Mouse (Mus musculus): ENCODE measurements around the gene Pias4. TPM values are rescaled to one million over a fixed set of nuclear protein-coding genes. Genes with fewer than 3 reads are reported as not detected.
A peak's percentile ranks its signal among the peaks of the same experiment; 100 is the strongest.

Gene Pias4
- polyA plus RNA-seq, 1 experiment from 2014 or later, result 48.3 TPM

GRCm38 (mm10) chr10:81143845-81144437, 23.8 kb downstream of the Pias4 start:
- DNase-seq (ENCODE audit: low spot score) (no peak), ATAC-seq (ENCODE audit: low FRiP score) (no peak)
- Histone ChIP-seq H3K4me3 (replicated peaks; ENCODE audit: low read length) (no peak overlapping the region), H3K4me2 (replicated peaks) (no peak overlapping the region), H3K27ac (no peak overlapping the region), H3K4me1 (replicated peaks; ENCODE audit: control insufficient read depth, insufficient read depth, low read length) (peaks cover 21% of the 10 kb centered on the region), H3K9me3 (ENCODE audit: control insufficient read depth, low read length) (no peaks in the 10 kb centered on the region), H3K9ac (no peak overlapping the region), H3K27me3 (ENCODE audit: control insufficient read depth, insufficient read depth, low read length) (no peaks in the 10 kb centered on the region), H3K36me3 (replicated peaks; ENCODE audit: control insufficient read depth, insufficient read depth) (peaks cover 54% of the 10 kb centered on the region)
- WGBS, result 97% methylated on average over 52 of the region's 52 CpGs

DNA sequence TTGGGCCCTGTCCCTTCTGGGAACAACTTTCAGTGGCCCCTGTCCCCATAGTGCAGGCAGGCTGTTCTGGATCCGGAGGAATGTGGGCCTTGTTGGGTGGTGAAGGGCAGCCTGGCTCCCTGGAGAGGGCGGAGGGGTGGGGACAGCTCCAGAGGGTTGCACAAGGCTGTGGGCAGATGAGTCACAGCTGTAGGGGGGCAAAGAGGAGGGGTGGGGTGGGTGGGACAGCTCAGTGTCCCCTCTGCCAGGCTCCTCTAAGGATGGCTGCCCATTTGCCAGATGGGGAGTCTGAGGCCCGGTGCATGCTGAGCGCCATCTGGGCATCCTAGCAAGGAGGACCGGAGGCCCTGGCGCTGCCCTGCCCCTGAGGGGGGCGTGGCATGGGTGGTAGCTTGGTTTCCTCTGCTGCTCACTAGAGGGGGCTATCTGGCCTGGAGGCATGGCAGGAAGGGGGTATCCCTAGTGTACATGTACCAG, 24.5 kb downstream of the Pias4 start:
- Histone ChIP-seq H3K4me3 (replicated peaks; ENCODE audit: low read length) (no peak overlapping the region), H3K4me1 (replicated peaks; ENCODE audit: control insufficient read depth, insufficient read depth, low read length) (peaks cover 28% of the 10 kb centered on the region), H3K9me3 (ENCODE audit: control insufficient read depth, low read length) (no peaks in the 10 kb centered on the region), H3K27me3 (ENCODE audit: control insufficient read depth, insufficient read depth, low read length) (no peaks in the 10 kb centered on the region), H3K36me3 (replicated peaks; ENCODE audit: control insufficient read depth, insufficient read depth) (peaks cover 47% of the 10 kb centered on the region), H3K27ac (no peak overlapping the region), H3K4me2 (replicated peaks) (no peak overlapping the region), H3K9ac (no peak overlapping the region)
- ATAC-seq (ENCODE audit: low FRiP score), result no peak
- no peak for DNase-seq (ENCODE audit: low spot score)
- 90% methylated on average over 6 of the region's 7 CpGs for WGBS

DNA sequence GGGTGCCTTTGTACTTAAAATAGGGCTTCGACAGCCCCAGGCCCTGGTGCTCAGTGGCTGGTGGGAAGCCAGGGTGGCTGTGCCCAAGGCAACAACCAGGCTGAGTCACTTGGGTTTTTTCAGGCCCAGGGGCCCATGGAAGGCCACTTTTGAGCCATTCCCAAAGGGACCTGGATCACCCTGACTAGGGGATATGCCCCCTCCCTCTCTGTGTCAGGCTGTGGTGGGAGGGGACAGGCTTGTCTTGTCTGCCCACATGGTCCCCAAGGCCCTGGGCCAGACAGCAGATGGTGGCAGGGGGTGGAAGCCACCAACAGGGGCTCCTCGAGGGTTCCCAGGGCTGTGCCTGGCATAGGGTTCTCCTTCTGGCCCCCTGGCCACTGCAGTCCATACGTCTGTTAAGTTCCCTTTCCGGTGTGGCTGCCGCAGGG, 25.2 kb downstream of the Pias4 start:
- H3K9me3 ChIP-seq (ENCODE audit: control insufficient read depth, low read length), result no peaks in the 10 kb centered on the region

DNA sequence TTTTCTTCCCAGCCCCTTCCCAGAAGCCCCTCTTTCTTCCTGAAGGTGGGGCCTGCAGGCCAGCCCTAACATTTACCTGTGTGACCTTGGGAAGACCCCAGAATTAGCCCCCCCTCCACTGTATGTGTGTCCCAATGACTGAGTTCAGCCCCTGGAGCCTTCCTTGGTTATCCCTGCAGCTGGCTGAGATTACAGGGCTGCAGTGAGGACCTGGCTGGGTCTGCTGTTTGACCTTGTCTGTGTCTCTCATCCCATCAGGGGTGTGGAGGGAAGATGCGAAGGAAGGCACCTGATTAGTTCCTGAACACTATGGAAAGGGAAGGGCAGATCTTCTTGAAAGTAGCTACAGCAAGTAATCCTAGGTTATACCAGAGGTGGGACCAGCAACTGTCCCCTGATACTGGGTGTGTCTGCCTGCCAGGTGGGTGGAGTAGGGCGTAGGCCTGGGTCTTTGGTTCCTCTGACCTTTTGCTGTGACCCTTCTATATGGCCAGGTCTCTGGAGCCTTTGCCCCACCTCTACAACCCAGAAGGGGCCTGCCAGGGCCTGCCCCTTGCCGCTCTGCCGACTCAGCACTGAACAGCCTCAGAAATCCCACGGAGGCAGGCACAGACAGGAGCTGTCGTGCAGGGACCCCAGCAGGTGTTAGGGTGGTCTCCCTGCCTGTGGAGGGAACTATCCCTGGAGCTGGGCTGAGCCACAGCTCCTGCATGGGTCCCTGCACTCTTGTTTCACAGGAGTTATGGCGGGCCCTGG, 26.1 kb downstream of the Pias4 start:
- 72% methylated on average over 7 of the region's 7 CpGs for WGBS
- 0 out of 2 replicates have a peak overlapping the region, but pooled peaks have one; percentile 19 for H3K9ac ChIP-seq
- no peak for ATAC-seq (ENCODE audit: low FRiP score)
- no peaks in the 10 kb centered on the region for H3K27me3 ChIP-seq (ENCODE audit: control insufficient read depth, insufficient read depth, low read length)
- DNase-seq (ENCODE audit: low spot score), result no peak
- H3K27ac ChIP-seq, result no peak overlapping the region
- H3K4me1 ChIP-seq (replicated peaks; ENCODE audit: control insufficient read depth, insufficient read depth, low read length), result peaks cover 29% of the 10 kb centered on the region
- H3K4me2 ChIP-seq (replicated peaks), result no peak overlapping the region
- H3K36me3 ChIP-seq (replicated peaks; ENCODE audit: control insufficient read depth, insufficient read depth), result peaks cover 31% of the 10 kb centered on the region
- H3K9me3 ChIP-seq (ENCODE audit: control insufficient read depth, low read length), result no peaks in the 10 kb centered on the region
- no peak overlapping the region for H3K4me3 ChIP-seq (replicated peaks; ENCODE audit: low read length)

More for the DNA sequence above, 25.2 kb downstream of the Pias4 start:
- ATAC-seq (ENCODE audit: low FRiP score), result no peak
- Histone ChIP-seq H3K4me3 (replicated peaks; ENCODE audit: low read length) (no peak overlapping the region), H3K27ac (no peak overlapping the region), H3K4me2 (replicated peaks) (no peak overlapping the region), H3K27me3 (ENCODE audit: control insufficient read depth, insufficient read depth, low read length) (no peaks in the 10 kb centered on the region), H3K9ac (no peak overlapping the region), H3K4me1 (replicated peaks; ENCODE audit: control insufficient read depth, insufficient read depth, low read length) (peaks cover 29% of the 10 kb centered on the region), H3K36me3 (replicated peaks; ENCODE audit: control insufficient read depth, insufficient read depth) (peaks cover 41% of the 10 kb centered on the region)
- WGBS, result 52% methylated on average over 5 of the region's 5 CpGs
- DNase-seq (ENCODE audit: low spot score), result no peak

GRCm38 (mm10) chr10:81140717-81141454, 26.8 kb downstream of the Pias4 start:
- 67% methylated on average over 10 of the region's 10 CpGs for WGBS
- DNase-seq (ENCODE audit: low spot score), result no peak
- no peak overlapping the region for H3K4me3 ChIP-seq (replicated peaks; ENCODE audit: low read length)
- H3K4me1 ChIP-seq (replicated peaks; ENCODE audit: control insufficient read depth, insufficient read depth, low read length), result peaks cover 29% of the 10 kb centered on the region
- H3K9me3 ChIP-seq (ENCODE audit: control insufficient read depth, low read length), result no peaks in the 10 kb centered on the region
- no peak overlapping the region for H3K27ac ChIP-seq
- H3K4me2 ChIP-seq (replicated peaks), result peak overlapping the region; percentile 3
- peak overlapping the region; percentile 20; the same call in 1 of the 2 replicates for H3K9ac ChIP-seq
- H3K27me3 ChIP-seq (ENCODE audit: control insufficient read depth, insufficient read depth, low read length), result no peaks in the 10 kb centered on the region
- H3K36me3 ChIP-seq (replicated peaks; ENCODE audit: control insufficient read depth, insufficient read depth), result peaks cover 24% of the 10 kb centered on the region
- ATAC-seq (ENCODE audit: low FRiP score), result no peak

DNA sequence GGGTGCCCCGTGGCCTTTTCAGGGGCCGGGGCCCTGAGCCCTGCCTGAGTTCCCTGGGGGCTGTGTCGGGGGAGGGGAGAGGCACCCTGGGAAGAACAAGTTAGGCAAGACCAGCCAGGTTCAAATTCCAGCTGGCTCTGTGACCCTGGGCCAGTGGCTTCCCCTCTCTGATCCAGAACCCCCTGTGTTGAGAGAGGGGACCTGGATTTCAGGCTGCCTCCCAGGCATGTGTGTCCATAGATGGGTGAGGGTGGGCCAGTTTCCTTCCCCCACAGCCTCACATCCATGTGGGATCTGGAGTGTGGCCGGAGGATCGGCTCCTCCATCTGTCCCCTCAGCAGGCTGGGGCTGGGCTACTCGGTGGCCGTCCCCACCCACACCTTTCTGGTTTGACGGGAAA, 27.7 kb downstream of the Pias4 start:
- WGBS, result 69% methylated on average over 8 of the region's 8 CpGs
- no peak for ATAC-seq (ENCODE audit: low FRiP score)
- Histone ChIP-seq H3K9me3 (ENCODE audit: control insufficient read depth, low read length) (no peaks in the 10 kb centered on the region), H3K9ac (peak overlapping the region; percentile 20; the same call in 1 of the 2 replicates), H3K27ac (no peak overlapping the region), H3K4me2 (replicated peaks) (peak overlapping the region; percentile 3), H3K4me1 (replicated peaks; ENCODE audit: control insufficient read depth, insufficient read depth, low read length) (peaks cover 29% of the 10 kb centered on the region), H3K36me3 (replicated peaks; ENCODE audit: control insufficient read depth, insufficient read depth) (peaks cover 15% of the 10 kb centered on the region), H3K27me3 (ENCODE audit: control insufficient read depth, insufficient read depth, low read length) (peaks cover 7% of the 10 kb centered on the region; the same call in 1 of the 2 replicates), H3K4me3 (replicated peaks; ENCODE audit: low read length) (no peak overlapping the region)
- DNase-seq (ENCODE audit: low spot score), result no peak

DNA sequence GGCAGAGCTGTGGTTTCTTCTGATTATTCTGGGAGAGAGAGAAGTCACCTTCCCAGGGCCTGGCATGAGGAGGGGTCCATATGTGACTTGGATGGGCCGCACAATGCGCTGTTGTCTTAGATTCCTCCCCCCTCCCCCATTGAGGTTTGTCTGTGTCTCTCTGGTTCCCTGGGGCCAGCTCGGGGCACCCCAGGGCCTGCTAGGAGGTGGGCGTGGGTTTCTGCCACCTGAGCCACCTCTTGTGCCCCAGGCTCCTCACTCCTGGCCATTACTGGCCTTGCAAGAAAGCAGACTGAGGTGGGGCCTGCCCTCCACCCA, 28.2 kb downstream of the Pias4 start:
- Histone ChIP-seq H3K4me3 (replicated peaks; ENCODE audit: low read length) (no peak overlapping the region), H3K36me3 (replicated peaks; ENCODE audit: control insufficient read depth, insufficient read depth) (peaks cover 10% of the 10 kb centered on the region), H3K9me3 (ENCODE audit: control insufficient read depth, low read length) (no peaks in the 10 kb centered on the region), H3K4me2 (replicated peaks) (peak overlapping the region; percentile 91), H3K27me3 (ENCODE audit: control insufficient read depth, insufficient read depth, low read length) (peaks cover 12% of the 10 kb centered on the region; the same call in 1 of the 2 replicates), H3K27ac (no peak overlapping the region), H3K4me1 (replicated peaks; ENCODE audit: control insufficient read depth, insufficient read depth, low read length) (peaks cover 29% of the 10 kb centered on the region), H3K9ac (peak overlapping the region; percentile 80; the same call in 1 of the 2 replicates)
- DNase-seq (ENCODE audit: low spot score) (no peak), ATAC-seq (ENCODE audit: low FRiP score) (no peak)
- 76% methylated on average over 4 of the region's 4 CpGs for WGBS

DNA sequence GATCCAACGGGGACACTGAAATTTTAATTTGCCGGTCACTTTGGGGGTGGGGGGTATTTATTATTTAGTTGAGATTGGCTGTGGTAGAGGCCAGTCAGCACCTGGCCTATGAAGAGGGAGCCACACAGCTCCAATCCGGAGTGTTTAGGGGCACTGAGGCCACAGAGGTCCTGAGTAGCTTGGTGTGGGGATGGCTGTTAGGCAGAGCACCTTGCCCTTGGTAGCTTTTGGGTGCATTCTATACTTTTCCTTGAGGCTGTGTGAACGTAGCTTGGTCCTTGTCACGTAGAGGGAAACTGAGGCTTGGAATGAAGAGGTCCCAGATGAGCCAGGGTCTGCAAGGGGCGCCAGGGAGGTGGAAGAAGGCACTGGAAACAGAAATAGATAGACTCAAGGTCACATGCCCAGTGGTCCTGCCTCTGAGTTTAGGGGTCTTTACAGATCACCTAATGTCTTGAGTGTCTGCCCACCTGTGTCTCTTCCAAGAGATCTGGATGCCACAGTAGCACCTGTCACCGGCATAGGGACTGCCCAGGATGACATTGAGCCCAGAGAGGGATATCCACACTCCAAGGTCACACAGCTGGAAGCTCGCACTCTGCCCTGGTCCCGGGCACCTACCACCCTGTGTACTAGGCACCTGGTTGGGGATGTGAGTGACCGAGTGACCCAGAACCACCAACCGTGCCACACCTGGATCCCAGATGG, 28.7 kb downstream of the Pias4 start:
- peaks cover 17% of the 10 kb centered on the region for H3K27me3 ChIP-seq (ENCODE audit: control insufficient read depth, insufficient read depth, low read length)
- WGBS, result 62% methylated on average over 11 of the region's 11 CpGs
- H3K9ac ChIP-seq, result peak overlapping the region; percentile 80
- no peak for ATAC-seq (ENCODE audit: low FRiP score)
- H3K4me1 ChIP-seq (replicated peaks; ENCODE audit: control insufficient read depth, insufficient read depth, low read length), result peaks cover 29% of the 10 kb centered on the region
- peak overlapping the region; percentile 91 for H3K4me2 ChIP-seq (replicated peaks)
- peaks cover 5% of the 10 kb centered on the region for H3K36me3 ChIP-seq (replicated peaks; ENCODE audit: control insufficient read depth, insufficient read depth)
- H3K4me3 ChIP-seq (replicated peaks; ENCODE audit: low read length), result peak overlapping the region; percentile 68
- no peak for DNase-seq (ENCODE audit: low spot score)
- no peak overlapping the region for H3K27ac ChIP-seq
- no peaks in the 10 kb centered on the region for H3K9me3 ChIP-seq (ENCODE audit: control insufficient read depth, low read length)
